Mouse (Mus musculus) myocyte (in vitro differentiated cells): ENCODE measurements around the gene Mbnl2. TPM values are rescaled to one million over a fixed set of nuclear protein-coding genes. Genes with fewer than 3 reads are reported as not detected.

Experiments
- H3K27me3 ChIP-seq: one replicate; pipeline ENCODE4 v1.6.1; 2011; ENCODE audit not compliant: control insufficient read depth, insufficient read depth, insufficient read length
- H3K36me3 ChIP-seq: one replicate; pipeline ENCODE4 v1.6.1; 2011; ENCODE audit not compliant: control insufficient read depth, insufficient read depth
- H3K4me2 ChIP-seq: one replicate; pipeline ENCODE4 v1.6.1; 2011; ENCODE audit warnings: low read depth, control low read depth
- H3K4me3 ChIP-seq: one replicate; pipeline ENCODE4 v1.5.1; 2011; ENCODE audit warnings: mild to moderate bottlenecking, control low read depth, moderate library complexity
- H3K79me2 ChIP-seq: one replicate; pipeline ENCODE4 v1.6.1; 2011; ENCODE audit not compliant: control insufficient read depth, insufficient read depth
- H3ac ChIP-seq: one replicate; pipeline ENCODE4 v1.6.1; 2011; ENCODE audit not compliant: control insufficient read depth, insufficient read length
- CEBPB ChIP-seq: IDR thresholded peaks from 2 replicates; pipeline ENCODE4 v1.6.1; 2011; ENCODE audit warnings: mild to moderate bottlenecking, moderate library complexity; ENCODE audit not compliant: poor library complexity, insufficient read depth, severe bottlenecking
- E2F4 ChIP-seq: IDR thresholded peaks from one replicate; pipeline ENCODE4 v1.6.1; 2011; ENCODE audit warnings: mild to moderate bottlenecking, control low read depth, moderate library complexity; ENCODE audit not compliant: insufficient read depth
- MAX ChIP-seq: IDR thresholded peaks from one replicate; pipeline ENCODE4 v1.6.1; 2011; ENCODE audit warnings: low read depth, mild to moderate bottlenecking, control low read depth
- MYOD1 ChIP-seq, 3 experiments: IDR thresholded peaks; one replicate each; pipeline ENCODE4 v1.6.1; 2011; ENCODE audit warnings: control low read depth in 2 of 3, low read depth in 2 of 3, mild to moderate bottlenecking in 2 of 3, moderate library complexity in 1 of 3; ENCODE audit not compliant: insufficient read length in 2 of 3, control insufficient read depth in 1 of 3
- MYOG ChIP-seq, 3 experiments: IDR thresholded peaks; one replicate each; pipeline ENCODE4 v1.6.1; 2011; ENCODE audit warnings: control low read depth in 2 of 3, low read depth in 2 of 3, mild to moderate bottlenecking in 2 of 3; ENCODE audit not compliant: insufficient read length in 2 of 3, control insufficient read depth in 1 of 3, insufficient read depth in 1 of 3
- POLR2A ChIP-seq: IDR thresholded peaks from one replicate; pipeline ENCODE4 v1.6.1; 2011; ENCODE audit warnings: low read depth, mild to moderate bottlenecking, control low read depth, moderate library complexity; ENCODE audit not compliant: insufficient read length
- POLR2AphosphoS2 ChIP-seq: IDR thresholded peaks from one replicate; pipeline ENCODE4 v1.6.1; 2011; ENCODE audit warnings: low read depth, control low read depth; ENCODE audit not compliant: insufficient read length
- REST ChIP-seq: IDR thresholded peaks from one replicate; pipeline ENCODE4 v1.6.1; 2011; ENCODE audit warnings: mild to moderate bottlenecking, control low read depth, moderate library complexity; ENCODE audit not compliant: insufficient read depth, insufficient read length
- SRF ChIP-seq: IDR thresholded peaks from one replicate; pipeline ENCODE4 v1.6.1; 2011; ENCODE audit warnings: low read depth; ENCODE audit not compliant: control insufficient read depth, insufficient read length
- TCF12 ChIP-seq: IDR thresholded peaks from one replicate; pipeline ENCODE4 v1.6.1; 2011; ENCODE audit warnings: mild to moderate bottlenecking, control low read depth; ENCODE audit not compliant: poor library complexity, insufficient read depth, severe bottlenecking
- TCF3 ChIP-seq: IDR thresholded peaks from one replicate; pipeline ENCODE4 v1.6.1; 2011; ENCODE audit warnings: low read depth, control low read depth; ENCODE audit not compliant: insufficient read length
- USF1 ChIP-seq: IDR thresholded peaks from one replicate; pipeline ENCODE4 v1.6.1; 2011; ENCODE audit warnings: low read depth, mild to moderate bottlenecking, control low read depth, moderate library complexity
- polyA plus RNA-seq: library from polyadenylated mRNA; unstranded; fragments of >200 nt; fragmentation: generic; extraction: Trizol; gene quantifications from one replicate; pipeline ENCODE4 v1.2.1, GENCODE M21; 2012; ENCODE audit warnings: missing spikeins

The Mbnl2 gene
- polyA plus RNA-seq, 1 experiment, result 38.5 TPM

DNA sequence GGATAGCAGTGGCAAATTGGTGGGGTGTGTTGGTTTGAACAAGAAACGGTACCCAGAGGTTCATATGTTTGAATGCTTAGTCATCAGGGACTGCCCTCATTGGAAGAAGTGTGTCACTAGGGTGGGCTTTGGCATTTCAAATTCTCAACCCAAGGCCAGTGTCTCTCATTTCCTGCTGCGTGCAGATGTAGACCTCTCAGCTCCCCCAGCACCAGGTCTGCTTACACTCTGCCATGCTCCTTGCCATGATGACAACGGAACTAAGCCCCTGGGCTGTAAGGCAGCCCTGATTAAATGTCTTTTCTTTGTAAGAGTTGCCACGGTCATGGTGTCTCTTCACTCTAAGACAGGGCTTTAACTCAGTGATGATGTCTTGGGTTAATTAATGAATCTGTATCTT, 69.2 kb downstream of the Mbnl2 start:
- peaks cover 28% of the 10 kb centered on the region for H3K36me3 ChIP-seq
- TF ChIP-seq POLR2AphosphoS2 (no peak), SRF (no peak), MYOD1 (IDR thresholded peaks at IDR 0.05; ENCODE audit: control insufficient read depth in 1 of 3, insufficient read length in 2 of 3, low read depth in 2 of 3) (no peak), CEBPB (no peak), TCF12 (no peak), REST (no peak), POLR2A (no peak), MAX (no peak), MYOG (IDR thresholded peaks at IDR 0.05; ENCODE audit: control insufficient read depth in 1 of 3, insufficient read depth in 1 of 3, insufficient read length in 2 of 3, low read depth in 2 of 3) (no peak), TCF3 (no peak), USF1 (no peak), E2F4 (no peak)
- H3K79me2 ChIP-seq, result peaks cover 99% of the 10 kb centered on the region

DNA sequence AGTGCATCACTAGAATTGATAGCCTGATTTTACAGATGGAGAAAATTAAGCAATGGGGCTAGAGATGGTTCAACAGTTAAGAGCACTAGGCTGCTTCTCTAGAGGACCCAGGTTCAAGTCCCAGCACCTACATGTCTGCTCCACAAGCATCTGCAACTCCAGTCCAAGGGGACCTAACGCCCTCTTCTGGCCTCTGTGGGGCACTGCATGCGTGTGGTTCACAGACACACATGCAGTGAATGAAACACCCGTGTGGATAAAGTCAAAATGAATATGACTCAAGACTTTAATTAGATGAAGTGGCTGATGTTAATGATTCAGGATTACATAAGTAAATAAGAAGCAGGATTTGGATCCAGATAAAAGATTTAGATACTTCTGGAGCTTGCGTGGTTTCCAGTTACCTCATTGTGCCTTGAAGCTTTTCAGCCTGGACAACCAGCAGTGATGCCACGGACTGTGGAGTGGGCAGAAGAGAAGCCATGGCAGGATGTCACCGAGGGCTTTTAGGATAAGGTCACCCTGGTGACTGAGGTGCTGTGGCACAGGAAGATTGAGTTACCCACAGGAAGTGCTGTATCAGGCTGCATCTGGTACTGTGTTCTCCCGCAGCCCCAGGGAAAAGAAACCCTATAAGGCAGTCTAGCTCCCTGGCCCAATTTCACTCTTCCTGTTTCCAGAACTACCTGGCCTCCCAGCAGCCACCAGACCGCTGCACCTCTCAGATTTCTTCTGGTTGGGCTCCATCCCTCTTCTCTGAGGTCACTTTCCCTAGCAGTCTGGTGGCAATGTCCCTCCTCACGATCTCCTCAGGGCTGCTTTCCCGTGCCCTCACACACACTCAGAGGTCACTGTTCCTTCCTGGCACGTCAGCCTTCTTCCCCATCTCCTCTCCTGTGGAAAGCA, 72.2 kb downstream of the Mbnl2 start:
- Histone ChIP-seq H3K27me3 (no peaks in the 10 kb centered on the region), H3K4me3 (no peak overlapping the region), H3K79me2 (peaks cover 99% of the 10 kb centered on the region), H3ac (no peak overlapping the region), H3K4me2 (no peak overlapping the region), H3K36me3 (peaks cover 32% of the 10 kb centered on the region)
- TF ChIP-seq MAX (no peak), CEBPB (no peak), USF1 (no peak), E2F4 (no peak), SRF (no peak), TCF12 (no peak), MYOG (IDR thresholded peaks at IDR 0.05; ENCODE audit: control insufficient read depth in 1 of 3, insufficient read depth in 1 of 3, insufficient read length in 2 of 3, low read depth in 2 of 3) (no peak), POLR2AphosphoS2 (no peak)

More for the DNA sequence above, 69.2 kb downstream of the Mbnl2 start:
- H3K4me2 ChIP-seq, result no peak overlapping the region
- no peaks in the 10 kb centered on the region for H3K27me3 ChIP-seq
- H3K4me3 ChIP-seq, result no peak overlapping the region
- no peak overlapping the region for H3ac ChIP-seq

DNA sequence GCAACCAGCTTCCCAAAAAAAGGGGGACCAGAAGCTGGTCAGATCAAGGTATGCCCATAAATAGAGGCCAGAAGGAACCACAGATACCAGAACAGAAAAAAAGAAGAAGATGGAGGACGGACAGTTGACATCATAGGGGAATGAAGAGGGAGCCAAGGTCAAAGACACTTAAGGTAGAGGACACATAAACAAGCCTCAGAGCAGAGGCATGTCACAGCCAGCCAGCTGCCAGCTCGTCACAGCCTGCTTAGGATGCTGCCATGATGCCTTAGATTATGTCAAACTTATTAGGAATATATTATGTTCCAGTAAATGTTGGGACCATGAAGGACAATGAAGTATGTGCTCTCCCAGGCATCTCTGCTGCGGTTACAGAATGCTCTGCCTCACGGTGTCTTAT, 73.9 kb downstream of the Mbnl2 start:
- H3K27me3 ChIP-seq, result no peaks in the 10 kb centered on the region
- TF ChIP-seq E2F4, result no peak
- no peak overlapping the region for H3K4me2 ChIP-seq
- H3ac ChIP-seq, result no peak overlapping the region
- no peak overlapping the region for H3K4me3 ChIP-seq
- H3K36me3 ChIP-seq, result peaks cover 32% of the 10 kb centered on the region
- peaks cover 99% of the 10 kb centered on the region for H3K79me2 ChIP-seq

DNA sequence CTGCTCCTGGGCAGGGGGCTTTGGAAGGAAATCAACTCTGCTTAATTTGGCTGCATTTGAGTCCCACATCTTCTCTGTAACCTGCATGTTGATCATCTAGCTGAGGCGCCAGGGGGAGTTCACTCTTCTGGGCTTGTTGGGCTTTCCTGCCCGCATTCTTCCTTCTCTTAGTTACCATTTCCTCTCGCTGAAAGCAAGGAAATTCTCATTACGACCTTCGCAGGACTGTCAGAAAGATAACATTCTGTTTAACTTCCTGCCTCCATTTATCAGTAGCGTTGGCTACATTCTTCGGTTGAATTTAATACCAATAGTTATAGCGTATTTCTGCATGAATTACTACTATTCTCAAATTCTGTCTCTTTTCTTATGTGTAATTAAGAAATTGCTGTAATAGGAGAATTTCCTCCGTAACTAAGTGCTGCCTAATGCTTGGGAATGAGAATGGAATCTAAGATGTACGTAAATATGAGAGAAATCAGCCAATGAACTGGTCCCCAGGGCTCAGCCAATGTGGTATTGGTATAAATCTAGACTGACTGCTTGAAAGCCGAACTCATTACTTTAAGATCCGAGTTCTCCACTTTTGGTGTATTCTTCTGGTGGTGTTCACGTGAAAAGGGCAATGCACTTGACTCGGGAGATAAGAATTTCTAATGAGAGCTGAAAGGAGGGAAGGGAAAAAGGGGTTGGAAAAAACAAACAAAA, 76.8 kb downstream of the Mbnl2 start:
- TF ChIP-seq CEBPB (no peak), SRF (no peak), TCF12 (no peak), MYOG (IDR thresholded peaks at IDR 0.05; ENCODE audit: control insufficient read depth in 1 of 3, insufficient read depth in 1 of 3, insufficient read length in 2 of 3, low read depth in 2 of 3) (no peak), MAX (no peak), POLR2AphosphoS2 (no peak), POLR2A (no peak), TCF3 (no peak), REST (no peak), USF1 (no peak), MYOD1 (IDR thresholded peaks at IDR 0.05; ENCODE audit: control insufficient read depth in 1 of 3, insufficient read length in 2 of 3, low read depth in 2 of 3) (no peak)
- Histone ChIP-seq H3K27me3 (no peaks in the 10 kb centered on the region), H3K79me2 (peaks cover 99% of the 10 kb centered on the region), H3ac (no peak overlapping the region), H3K4me3 (no peak overlapping the region), H3K36me3 (peaks cover 16% of the 10 kb centered on the region), H3K4me2 (no peak overlapping the region)

DNA sequence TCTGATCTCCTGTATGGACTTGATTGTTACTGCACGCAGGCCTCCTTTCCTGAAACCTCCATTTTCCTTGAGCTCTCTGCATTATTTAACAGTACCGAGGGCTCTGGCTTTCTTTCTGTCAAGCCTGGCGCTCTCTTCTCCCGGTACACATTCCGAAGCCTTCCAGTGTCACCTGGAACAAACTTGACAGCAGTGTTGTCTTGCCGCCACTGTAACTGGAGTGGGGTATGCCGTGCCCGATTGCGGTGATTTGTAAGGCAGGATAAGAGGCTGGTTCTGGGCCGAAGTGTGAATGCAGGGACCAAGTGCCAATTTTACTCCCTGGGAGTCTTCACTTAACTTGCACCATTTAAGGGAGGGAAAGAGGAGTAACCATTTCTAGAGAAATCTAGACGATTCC, 77.7 kb downstream of the Mbnl2 start:
- H3K4me3 ChIP-seq, result no peak overlapping the region
- peaks cover 97% of the 10 kb centered on the region for H3K79me2 ChIP-seq
- peaks cover 16% of the 10 kb centered on the region for H3K36me3 ChIP-seq
- no peak overlapping the region for H3ac ChIP-seq
- H3K27me3 ChIP-seq, result no peaks in the 10 kb centered on the region
- no peak overlapping the region for H3K4me2 ChIP-seq
- TF ChIP-seq USF1 (no peak), MAX (no peak), TCF12 (no peak), POLR2AphosphoS2 (no peak), MYOG (IDR thresholded peaks at IDR 0.05; ENCODE audit: control insufficient read depth in 1 of 3, insufficient read depth in 1 of 3, insufficient read length in 2 of 3, low read depth in 2 of 3) (no peak), MYOD1 (IDR thresholded peaks at IDR 0.05; ENCODE audit: control insufficient read depth in 1 of 3, insufficient read length in 2 of 3, low read depth in 2 of 3) (no peak), CEBPB (no peak), POLR2A (no peak), E2F4 (no peak)
